Comparison of ENCODE assay signal across 9 mouse cellular contexts in genomic region chr7:100964242-100964641, GRCm38 (mm10). TPM values are rescaled to one million over a fixed set of nuclear protein-coding genes. Genes with fewer than 3 reads are reported as not detected.
DNase-seq lines count a peak whose midpoint lies in the region; ATAC-seq and TF ChIP-seq lines count a peak whose summit lies in the region.
"Had no signal": no experiment of that assay in that cellular context is flagged by ENCODE, and none has a peak within 500 bp of the region (broad histone marks: within the 10 kb centered on the region; RNA-seq: fewer than 3 reads in every experiment).

No protein-coding gene starts in this region.

- no peak overlapping the region for H3K27ac ChIP-seq in heart, postnatal 0 days (ENCODE audit: low read depth)
- H3K27ac ChIP-seq in embryonic facial prominence, embryonic 14.5 days (replicated peaks; ENCODE audit: low read depth, low read length): no peak overlapping the region
- peak overlapping the region; percentile 93 for H3K27ac ChIP-seq in macrophage

- no peak overlapping the region for H3K4me2 ChIP-seq in heart, postnatal 0 days (ENCODE audit: low read depth, low read length)
- no peak overlapping the region for H3K4me2 ChIP-seq in embryonic facial prominence, embryonic 14.5 days (ENCODE audit: low read depth, low read length)

- DNase-seq in heart, postnatal 0 days (ENCODE audit: low spot score): no peak
- no peak for DNase-seq in heart, postnatal 4 days
- DNase-seq in 416B (ENCODE audit: low read depth): peak; percentile 82
- no peak for DNase-seq in embryonic facial prominence, embryonic 14.5 days (ENCODE audit: low spot score)
- DNase-seq in frontal cortex, postnatal 14 days (ENCODE audit: low spot score in 2 of 2): no peak
- DNase-seq in layer of hippocampus, adult 9-10 months (ENCODE audit: low spot score): no peak
- no peak for DNase-seq in neural tube, embryonic 10.5 days (ENCODE audit: extremely low spot score, low spot score)
- DNase-seq: cerebellum, adult 9-11 months had no signal

- H3K79me2 ChIP-seq in macrophage (ENCODE audit: inconsistent target): peaks cover 57% of the 10 kb centered on the region

- H3K4me1 ChIP-seq in heart, postnatal 0 days (ENCODE audit: control insufficient read depth, insufficient read depth): peaks cover 7% of the 10 kb centered on the region
- no peaks in the 10 kb centered on the region for H3K4me1 ChIP-seq in embryonic facial prominence, embryonic 14.5 days (ENCODE audit: control insufficient read depth, insufficient read depth, low read length)

- ATAC-seq in heart, postnatal 0 days (ENCODE audit: insufficient read depth, low read depth): no peak; the same call in 1 of the 2 replicates
- no peak for ATAC-seq in embryonic facial prominence, embryonic 14.5 days (ENCODE audit: low read depth)

- no peaks in the 10 kb centered on the region for H3K9me3 ChIP-seq in heart, postnatal 0 days (replicated peaks; ENCODE audit: control insufficient read depth, low read length)
- H3K9me3 ChIP-seq in embryonic facial prominence, embryonic 14.5 days (ENCODE audit: control insufficient read depth, low read length): no peaks in the 10 kb centered on the region

- no peak for TF ChIP-seq CTCF in heart, postnatal 0 days (IDR thresholded peaks at IDR 0.05; ENCODE audit: low read depth)

- H3K36me3 ChIP-seq in heart, postnatal 0 days (replicated peaks; ENCODE audit: control insufficient read depth, insufficient read depth, low read length): no peaks in the 10 kb centered on the region
- H3K36me3 ChIP-seq in embryonic facial prominence, embryonic 14.5 days (ENCODE audit: control insufficient read depth, insufficient read depth, low read length): no peaks in the 10 kb centered on the region
- H3K36me3 ChIP-seq in macrophage (ENCODE audit: inconsistent target): peaks cover 4% of the 10 kb centered on the region

- TF ChIP-seq EP300 in heart, postnatal 0 days (IDR thresholded peaks at IDR 0.05; ENCODE audit: low read depth): no peak

- 79% methylated on average over 6 of the region's 6 CpGs for WGBS in heart, postnatal 0 days
- 87% methylated on average over 3 of the region's 6 CpGs for WGBS in embryonic facial prominence, embryonic 14.5 days
- WGBS in macrophage (ENCODE audit: missing documents): 7% methylated on average over 6 of the region's 6 CpGs

- 0 out of 2 replicates have a peak overlapping the region, but pooled peaks have one; percentile 15 for H3K9ac ChIP-seq in heart, postnatal 0 days (replicated peaks; ENCODE audit: low read depth, low read length)
- 0 out of 2 replicates have a peak overlapping the region, but pooled peaks have one; percentile 11 for H3K9ac ChIP-seq in embryonic facial prominence, embryonic 14.5 days (ENCODE audit: low read depth, low read length)

- H3K4me3 ChIP-seq in heart, postnatal 0 days (ENCODE audit: low read depth, low read length): no peak overlapping the region
- no peak overlapping the region for H3K4me3 ChIP-seq in embryonic facial prominence, embryonic 14.5 days (ENCODE audit: low read depth, low read length)
- H3K4me3 ChIP-seq in macrophage (ENCODE audit: inconsistent target): peak overlapping the region; percentile 65

- H3K27me3 ChIP-seq in heart, postnatal 0 days (ENCODE audit: control insufficient read depth, insufficient read depth, low read length): no peaks in the 10 kb centered on the region
- no peaks in the 10 kb centered on the region for H3K27me3 ChIP-seq in embryonic facial prominence, embryonic 14.5 days (replicated peaks; ENCODE audit: control insufficient read depth, insufficient read depth, low read length)

RNA-seq across cellular contexts. Expression of gene P2ry6, which starts 10.2 kb away (rescaled TPM):
- 1.0 and 4.5 TPM in 2 replicates for total RNA-seq in heart, postnatal 0 days (2014; rRNA removed; ENCODE audit: low replicate concordance)
- polyA plus RNA-seq in heart, postnatal 0 days (2015; fragmentation: Nextera tagmentation; extraction: Ambion mirVana): 3.5 and 3.9 TPM in 2 replicates
- total RNA-seq in heart, postnatal 4 days (2021): 1 to 10 TPM; 2.5 to 2.6 TPM
- 6.9 and 7.3 TPM in 2 replicates for polyA plus RNA-seq in embryonic facial prominence, embryonic 14.5 days (2014; fragmentation: Nextera tagmentation; extraction: Ambion mirVana)
- total RNA-seq in macrophage (2018; cell fraction: chromatin; rRNA removed): 100 to 1,000 TPM in 25 of 26 experiments, 10 to 100 TPM in 1; 99.4 to 376 (median 193) TPM
- 100 to 1,000 TPM; 133 to 264 (median 189) TPM for total RNA-seq in macrophage (2018; cell fraction: cytosol; rRNA removed)
- total RNA-seq in macrophage (2018; cell fraction: nucleus; rRNA removed): 100 to 1,000 TPM in 23 of 26 experiments, 10 to 100 TPM in 3; 82.6 to 248 (median 161) TPM
- 148 to 183 TPM (median 169 TPM) in 3 replicates for polyA plus RNA-seq in macrophage (2018)

RNA-seq across cellular contexts. Expression of gene Arhgef17, which starts 32.3 kb away (rescaled TPM):
- 28.4 and 42.3 TPM in 2 replicates for total RNA-seq in heart, postnatal 0 days (2014; rRNA removed; ENCODE audit: low replicate concordance)
- 2.6 and 2.8 TPM in 2 replicates for polyA plus RNA-seq in heart, postnatal 0 days (2015; fragmentation: Nextera tagmentation; extraction: Ambion mirVana)
- 10 to 100 TPM; 37.0 to 38.4 TPM for total RNA-seq in heart, postnatal 4 days (2021)
- polyA plus RNA-seq in embryonic facial prominence, embryonic 14.5 days (2014; fragmentation: Nextera tagmentation; extraction: Ambion mirVana): 16.3 and 16.8 TPM in 2 replicates
- total RNA-seq in macrophage (2018; cell fraction: chromatin; rRNA removed): 1 to 10 TPM in 8 of 26 experiments, under 1 TPM in 17, not detected in 1; 0.19 to 2.7 (median 0.66) TPM
- total RNA-seq in macrophage (2018; cell fraction: cytosol; rRNA removed): under 1 TPM in 25 of 26 experiments, not detected in 1; 0.04 to 0.45 (median 0.19) TPM
- total RNA-seq in macrophage (2018; cell fraction: nucleus; rRNA removed): 1 to 10 TPM in 1 of 26 experiments, under 1 TPM in 25; 0.05 to 2.4 (median 0.28) TPM
- polyA plus RNA-seq in macrophage (2018): 0.15 to 0.20 TPM (median 0.17 TPM) in 3 replicates

RNA-seq across cellular contexts. Expression of gene P2ry2, which starts 48.4 kb away (rescaled TPM):
- total RNA-seq in heart, postnatal 0 days (2014; rRNA removed; ENCODE audit: low replicate concordance): 8.0 and 12.9 TPM in 2 replicates
- 3.0 and 3.8 TPM in 2 replicates for polyA plus RNA-seq in heart, postnatal 0 days (2015; fragmentation: Nextera tagmentation; extraction: Ambion mirVana)
- total RNA-seq in heart, postnatal 4 days (2021): 10 to 100 TPM; 10.6 to 12.2 TPM
- 2.0 and 2.3 TPM in 2 replicates for polyA plus RNA-seq in embryonic facial prominence, embryonic 14.5 days (2014; fragmentation: Nextera tagmentation; extraction: Ambion mirVana)
- 100 to 1,000 TPM in 9 of 26 experiments, 10 to 100 TPM in 17; 15.2 to 495 (median 73.8) TPM for total RNA-seq in macrophage (2018; cell fraction: chromatin; rRNA removed)
- total RNA-seq in macrophage (2018; cell fraction: cytosol; rRNA removed): 100 to 1,000 TPM in 2 of 26 experiments, 10 to 100 TPM in 17, 1 to 10 TPM in 7; 5.8 to 162 (median 14.2) TPM
- 100 to 1,000 TPM in 8 of 26 experiments, 10 to 100 TPM in 18; 12.4 to 280 (median 55.0) TPM for total RNA-seq in macrophage (2018; cell fraction: nucleus; rRNA removed)
- polyA plus RNA-seq in macrophage (2018): 8.0 to 11.7 TPM (median 9.1 TPM) in 3 replicates

Comparison
In these comparisons a context has a peak if more than half of its experiments do, and no peak if none do; other contexts are left out.
1. RNA of gene P2ry6, which starts 10.2 kb away (polyA plus RNA-seq): 148 to 183 TPM in macrophage; 6.9 to 7.3 TPM in embryonic facial prominence, embryonic 14.5 days and 3.5 to 3.9 TPM in heart, postnatal 0 days; every median in the first group is over 10 times any median in the second.